ENCODE assay signal across 29 mouse cellular contexts in the genomic region with DNA sequence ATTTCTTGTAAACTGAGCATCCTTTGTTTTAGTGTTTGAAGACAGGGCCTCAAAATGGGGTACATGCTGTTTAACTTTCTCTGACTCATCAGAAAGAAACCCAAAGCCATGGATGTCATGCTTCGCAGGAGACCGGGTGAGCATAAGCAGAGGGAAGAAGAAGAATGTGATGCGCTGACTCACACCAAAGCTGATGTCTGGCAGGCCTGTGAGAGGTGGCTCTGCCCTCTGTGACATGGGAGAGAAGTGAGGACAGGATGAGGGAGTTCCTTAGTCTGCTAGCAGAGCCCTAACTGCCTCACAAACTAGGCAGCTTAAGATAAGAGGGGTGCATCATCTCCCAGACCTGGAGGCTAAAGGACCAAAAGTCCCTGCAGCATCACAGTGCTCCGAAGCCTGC.
A peak's percentile ranks its signal among the peaks of the same experiment; 100 is the strongest.
DNase-seq lines count a peak whose midpoint lies in the region; ATAC-seq and TF ChIP-seq lines count a peak whose summit lies in the region.
"Had no signal": no experiment of that assay in that cellular context is flagged by ENCODE, and none has a peak within 500 bp of the region (broad histone marks: within the 10 kb centered on the region; RNA-seq: fewer than 3 reads in every experiment).

No protein-coding gene starts in this region.

- no peaks in the 10 kb centered on the region for H3K79me2 ChIP-seq in MEL (ENCODE audit: control insufficient read depth, insufficient read depth, low read length, poor library complexity)

- no peaks in the 10 kb centered on the region for H3K4me1 ChIP-seq in midbrain, embryonic 11.5 days (ENCODE audit: control insufficient read depth, insufficient read depth, low read length)
- H3K4me1 ChIP-seq in midbrain, embryonic 15.5 days = no peaks in the 10 kb centered on the region
- peaks cover 0 to 4% of the 10 kb centered on the region in 2 experiments; a peak in 1 of 4 replicates for H3K4me1 ChIP-seq in MEL (ENCODE audit: control insufficient read depth in 1 of 2, insufficient read depth in 2 of 2, low read length in 2 of 2)
- peaks cover 5% of the 10 kb centered on the region for H3K4me1 ChIP-seq in embryonic fibroblast, embryonic 13.5 days (ENCODE audit: control insufficient read depth, insufficient read depth, low read length)
- H3K4me1 ChIP-seq: forebrain, embryonic 13.5 days; heart, embryonic 12.5 days; hindbrain, embryonic 15.5 days; midbrain, embryonic 12.5 days; neural tube, embryonic 13.5 days; stomach, embryonic 15.5 days had no signal

- TF ChIP-seq CTCF in MEL (IDR thresholded peaks at IDR 0.05 in 2 of 3, conservative IDR thresholded peaks at IDR 0.05 in 1 of 3; ENCODE audit: control insufficient read depth in 1 of 3, insufficient read depth in 1 of 3, low read depth in 2 of 3, low read length in 3 of 3, poor library complexity in 1 of 3, severe bottlenecking in 1 of 3) = no peak
- TF ChIP-seq CTCF in embryonic fibroblast, embryonic 13.5 days (IDR thresholded peaks at IDR 0.05; ENCODE audit: borderline replicate concordance, insufficient read depth, low read length) = no peak

- no peak overlapping the region for H3K9ac ChIP-seq in midbrain, embryonic 11.5 days (ENCODE audit: low read length)
- H3K9ac ChIP-seq in midbrain, embryonic 15.5 days = no peak overlapping the region
- H3K9ac ChIP-seq in MEL (ENCODE audit: control insufficient read depth, low read depth, low read length, poor library complexity, severe bottlenecking) = no peak overlapping the region
- H3K9ac ChIP-seq: forebrain, embryonic 13.5 days; heart, embryonic 12.5 days; hindbrain, embryonic 15.5 days; limb, embryonic 15.5 days; liver, embryonic 13.5 days; midbrain, embryonic 12.5 days; neural tube, embryonic 13.5 days; stomach, embryonic 15.5 days had no signal

- H3K36me3 ChIP-seq in midbrain, embryonic 11.5 days (ENCODE audit: control insufficient read depth, insufficient read depth, low read length) = no peaks in the 10 kb centered on the region
- H3K36me3 ChIP-seq in midbrain, embryonic 15.5 days (replicated peaks) = no peaks in the 10 kb centered on the region
- H3K36me3 ChIP-seq in MEL (ENCODE audit: control insufficient read depth in 1 of 2, insufficient read depth in 2 of 2, low read length in 2 of 2) = no peaks in the 10 kb centered on the region; a peak in 1 of 4 replicates
- H3K36me3 ChIP-seq: heart, embryonic 12.5 days; hindbrain, embryonic 15.5 days; limb, embryonic 15.5 days; liver, embryonic 13.5 days; midbrain, embryonic 12.5 days; neural tube, embryonic 13.5 days; stomach, embryonic 15.5 days had no signal

- H3K27ac ChIP-seq in midbrain, embryonic 11.5 days (ENCODE audit: low read depth, low read length) = no peak overlapping the region
- no peak overlapping the region for H3K27ac ChIP-seq in midbrain, embryonic 15.5 days
- no peak overlapping the region for H3K27ac ChIP-seq in MEL (ENCODE audit: control insufficient read depth, low read depth, low read length)
- peak overlapping the region; percentile 82 for H3K27ac ChIP-seq in embryonic fibroblast, embryonic 13.5 days (ENCODE audit: insufficient read depth, low read length)
- H3K27ac ChIP-seq: forebrain, embryonic 13.5 days; hindbrain, embryonic 15.5 days; limb, embryonic 15.5 days; liver, embryonic 13.5 days; macrophage; midbrain, embryonic 12.5 days; neural tube, embryonic 13.5 days; stomach, embryonic 15.5 days had no signal

- DNase-seq in midbrain, embryonic 11.5 days (ENCODE audit: low spot score, missing footprints) = peak; percentile 73
- peak; percentile 33 for DNase-seq in MEL (ENCODE audit: low read depth, low spot score)
- no peak for DNase-seq in cerebellum, adult 18-20 months
- DNase-seq in cerebellum, postnatal 25 days = no peak
- no peak for DNase-seq in right cerebral cortex, adult 2 months (ENCODE audit: low spot score in 2 of 2)
- DNase-seq: adrenal gland, postnatal 10 days; cerebellum, adult 11 months; cerebellum, postnatal 10 days; gastrocnemius, postnatal 25 days; heart, adult 18-20 months; kidney, adult 2 months; kidney, postnatal 10 days; layer of hippocampus, postnatal 36 days; left cerebral cortex, postnatal 4 days; liver, embryonic 13.5 days; lung, adult 18-20 months; lung, postnatal 10 days had no signal

- TF ChIP-seq RAD21 in MEL (IDR thresholded peaks at IDR 0.05; ENCODE audit: low read depth, low read length) = no peak

- H3K27me3 ChIP-seq in midbrain, embryonic 11.5 days (ENCODE audit: control insufficient read depth, insufficient read depth, low read length) = no peaks in the 10 kb centered on the region
- H3K27me3 ChIP-seq in midbrain, embryonic 15.5 days (replicated peaks) = no peaks in the 10 kb centered on the region
- no peaks in the 10 kb centered on the region for H3K27me3 ChIP-seq in MEL (ENCODE audit: control insufficient read depth in 1 of 2, insufficient read depth in 2 of 2, low read length in 2 of 2)
- H3K27me3 ChIP-seq: forebrain, embryonic 13.5 days; heart, embryonic 12.5 days; hindbrain, embryonic 15.5 days; limb, embryonic 15.5 days; liver, embryonic 13.5 days; midbrain, embryonic 12.5 days; neural tube, embryonic 13.5 days; stomach, embryonic 15.5 days had no signal

- no peaks in the 10 kb centered on the region for H3K9me3 ChIP-seq in midbrain, embryonic 11.5 days (ENCODE audit: control insufficient read depth, low read length)
- no peaks in the 10 kb centered on the region for H3K9me3 ChIP-seq in midbrain, embryonic 15.5 days
- no peaks in the 10 kb centered on the region for H3K9me3 ChIP-seq in MEL (replicated peaks; ENCODE audit: insufficient read depth, low read length)
- H3K9me3 ChIP-seq: forebrain, embryonic 13.5 days; heart, embryonic 12.5 days; hindbrain, embryonic 15.5 days; limb, embryonic 15.5 days; liver, embryonic 13.5 days; midbrain, embryonic 12.5 days; neural tube, embryonic 13.5 days; stomach, embryonic 15.5 days had no signal

- no peak for TF ChIP-seq EP300 in MEL (IDR thresholded peaks at IDR 0.05; ENCODE audit: low read depth in 1 of 2, low read length in 2 of 2)

- no peak for ATAC-seq in midbrain, embryonic 11.5 days (ENCODE audit: low FRiP score)
- ATAC-seq in midbrain, embryonic 15.5 days (replicated peaks) = no peak
- ATAC-seq: CD4-positive, CD25-positive, alpha-beta regulatory T cell, adult 4 months; forebrain, embryonic 13.5 days; inflammation-experienced regulatory T-cells, adult 6 months had no signal

- 95% methylated on average over 4 of the region's 4 CpGs for WGBS in midbrain, embryonic 11.5 days
- 93% methylated on average over 4 of the region's 4 CpGs for WGBS in midbrain, embryonic 15.5 days

- TF ChIP-seq POLR2A in MEL (IDR thresholded peaks at IDR 0.05; ENCODE audit: control insufficient read depth in 1 of 2, insufficient read depth in 1 of 2, low read depth in 1 of 2, low read length in 2 of 2, poor library complexity in 1 of 2) = no peak
- TF ChIP-seq POLR2A in embryonic fibroblast, embryonic 13.5 days (IDR thresholded peaks at IDR 0.05; ENCODE audit: low read depth, low read length) = no peak

- H3K4me3 ChIP-seq in midbrain, embryonic 11.5 days (ENCODE audit: low read depth, low read length) = no peak overlapping the region
- no peak overlapping the region for H3K4me3 ChIP-seq in midbrain, embryonic 15.5 days
- no peak overlapping the region for H3K4me3 ChIP-seq in MEL (ENCODE audit: control insufficient read depth in 1 of 2, insufficient read depth in 1 of 2, low read depth in 2 of 2, low read length in 2 of 2)
- H3K4me3 ChIP-seq in embryonic fibroblast, embryonic 13.5 days (ENCODE audit: insufficient read depth, low read length) = no peak overlapping the region
- H3K4me3 ChIP-seq: forebrain, embryonic 13.5 days; heart, embryonic 12.5 days; hindbrain, embryonic 15.5 days; limb, embryonic 15.5 days; liver, embryonic 13.5 days; midbrain, embryonic 12.5 days; neural tube, embryonic 13.5 days; stomach, embryonic 15.5 days had no signal

- no peak overlapping the region for H3K4me2 ChIP-seq in midbrain, embryonic 11.5 days
- no peak overlapping the region for H3K4me2 ChIP-seq in midbrain, embryonic 15.5 days
- H3K4me2 ChIP-seq: forebrain, embryonic 13.5 days; heart, embryonic 12.5 days; hindbrain, embryonic 15.5 days; limb, embryonic 15.5 days; liver, embryonic 13.5 days; midbrain, embryonic 12.5 days; neural tube, embryonic 13.5 days; stomach, embryonic 15.5 days had no signal

TF ChIP-seq in MEL, 35 proteins besides CTCF, POLR2A, EP300 and RAD21:
- TF ChIP-seq MAFK (IDR thresholded peaks at IDR 0.05; ENCODE audit: borderline replicate concordance, low read depth, low read length) = no peak
- TF ChIP-seq POLR2AphosphoS2 (IDR thresholded peaks at IDR 0.05; ENCODE audit: low read length) = no peak
- TF ChIP-seq POLR2AphosphoS5 (IDR thresholded peaks at IDR 0.05; ENCODE audit: borderline replicate concordance, low read depth, low read length) = no peak
- TF ChIP-seq ETS1 (IDR thresholded peaks at IDR 0.05; ENCODE audit: low read depth, low read length) = no peak
- TF ChIP-seq ZKSCAN1 (IDR thresholded peaks at IDR 0.05; ENCODE audit: low read depth, low read length) = no peak
- no peak for TF ChIP-seq ZNF384 (IDR thresholded peaks at IDR 0.05; ENCODE audit: low read depth, low read length)
- TF ChIP-seq SMC3 (IDR thresholded peaks at IDR 0.05; ENCODE audit: low read depth, low read length) = no peak
- no peak for TF ChIP-seq USF2 (IDR thresholded peaks at IDR 0.05; ENCODE audit: borderline replicate concordance in 1 of 2, insufficient read depth in 1 of 2, low read depth in 1 of 2, low read length in 2 of 2)
- TF ChIP-seq CHD1 (IDR thresholded peaks at IDR 0.05; ENCODE audit: low read depth, low read length) = no peak
- TF ChIP-seq GABPA (IDR thresholded peaks at IDR 0.05; ENCODE audit: low read depth, low read length) = no peak
- TF ChIP-seq MAZ (IDR thresholded peaks at IDR 0.05; ENCODE audit: low read depth, low read length) = no peak
- TF ChIP-seq ZMIZ1 (IDR thresholded peaks at IDR 0.05; ENCODE audit: low read depth, low read length) = no peak
- TF ChIP-seq NELFE (IDR thresholded peaks at IDR 0.05; ENCODE audit: low read depth, low read length) = no peak
- TF ChIP-seq JUND (IDR thresholded peaks at IDR 0.05; ENCODE audit: low read depth, low read length) = no peak

Comparison
In these comparisons a context has a peak if more than half of its experiments do, and no peak if none do; other contexts are left out.
1. DNase-seq: peak in midbrain, embryonic 11.5 days (single experiment) and MEL (single experiment); none in cerebellum, adult 18-20 months (0 of 2), cerebellum, postnatal 25 days (0 of 2) and right cerebral cortex, adult 2 months (0 of 2).